Mouse (Mus musculus) ovary, adult 18-20 months (tissue): ENCODE measurements around the gene Dnmbp.

ENCODE experiments used
- DNase-seq: peaks from one replicate; pipeline ENCODE4 v3.0.0; 2022; ENCODE audit warnings: low spot score, mixed read lengths

Gene Dnmbp

GRCm38 (mm10) chr19:43944566-43944965 is 4.6 kb upstream of the Dnmbp start:
- no peak for DNase-seq

GRCm38 (mm10) chr19:43943076-43943475 is 3.1 kb upstream of the Dnmbp start:
- no peak for DNase-seq

GRCm38 (mm10) chr19:43939171-43939768 is 721 bp downstream of the Dnmbp start:
- no peak for DNase-seq

GRCm38 (mm10) chr19:43938355-43938754 is 1.6 kb downstream of the Dnmbp start:
- peak; percentile 53 for DNase-seq

GRCm38 (mm10) chr19:43930926-43931325 is 9.1 kb downstream of the Dnmbp start:
- no peak for DNase-seq

GRCm38 (mm10) chr19:43930366-43930765 is 9.6 kb downstream of the Dnmbp start:
- DNase-seq: no peak

GRCm38 (mm10) chr19:43929869-43930268 is 10.1 kb downstream of the Dnmbp start:
- no peak for DNase-seq

GRCm38 (mm10) chr19:43927967-43928366 is 12.0 kb downstream of the Dnmbp start:
- no peak for DNase-seq

GRCm38 (mm10) chr19:43927057-43927456 is 12.9 kb downstream of the Dnmbp start:
- DNase-seq: no peak

- no peak for DNase-seq
These were observed 13.6 kb downstream of the Dnmbp start for GRCm38 (mm10) chr19:43926141-43926987.

- DNase-seq: no peak
These were observed 15.6 kb downstream of the Dnmbp start for GRCm38 (mm10) chr19:43924361-43924760.

- DNase-seq: no peak
These were observed 17.0 kb downstream of the Dnmbp start for GRCm38 (mm10) chr19:43922963-43923362.

GRCm38 (mm10) chr19:43921410-43921809 is 18.6 kb downstream of the Dnmbp start:
- DNase-seq: no peak

- DNase-seq: no peak
These were observed 19.3 kb downstream of the Dnmbp start for GRCm38 (mm10) chr19:43920453-43921300.

GRCm38 (mm10) chr19:43919841-43920240 is 20.1 kb downstream of the Dnmbp start:
- DNase-seq: no peak

- DNase-seq: no peak
These were observed 21.2 kb downstream of the Dnmbp start for GRCm38 (mm10) chr19:43918834-43919233.

GRCm38 (mm10) chr19:43917763-43918162 is 22.2 kb downstream of the Dnmbp start:
- no peak for DNase-seq

- no peak for DNase-seq
These were observed 22.6 kb downstream of the Dnmbp start for GRCm38 (mm10) chr19:43917406-43917691.

- DNase-seq: no peak
These were observed 23.2 kb downstream of the Dnmbp start for GRCm38 (mm10) chr19:43916586-43917405.

GRCm38 (mm10) chr19:43915431-43915830 is 24.6 kb downstream of the Dnmbp start:
- no peak for DNase-seq

GRCm38 (mm10) chr19:43914986-43915385 is 25.0 kb downstream of the Dnmbp start:
- DNase-seq: no peak
